21 mouse cellular contexts compared by ENCODE assay signal in genomic region chr4:138709944-138710343, GRCm38 (mm10). TPM values are rescaled to one million over a fixed set of nuclear protein-coding genes. Genes with fewer than 3 reads are reported as not detected.
DNase-seq lines count a peak whose midpoint lies in the region; ATAC-seq and TF ChIP-seq lines count a peak whose summit lies in the region.
"Had no signal": no experiment of that assay in that cellular context is flagged by ENCODE, and none has a peak within 500 bp of the region (broad histone marks: within the 10 kb centered on the region; RNA-seq: fewer than 3 reads in every experiment).

No protein-coding gene starts in this region.

- peak overlapping the region; percentile 80 for H3K27ac ChIP-seq in forebrain, embryonic 15.5 days (replicated peaks)
- H3K27ac ChIP-seq in forebrain, embryonic 11.5 days (ENCODE audit: low read depth, low read length) = no peak overlapping the region
- H3K27ac ChIP-seq in hindbrain, postnatal 0 days = peak overlapping the region; percentile 72
- H3K27ac ChIP-seq: embryonic facial prominence, embryonic 10.5 days had no signal

- 57% methylated on average over 7 of the region's 7 CpGs for WGBS in forebrain, embryonic 15.5 days
- WGBS in forebrain, embryonic 11.5 days = 84% methylated on average over 7 of the region's 7 CpGs
- 39% methylated on average over 7 of the region's 7 CpGs for WGBS in hindbrain, postnatal 0 days

- no peak overlapping the region for H3K4me3 ChIP-seq in forebrain, embryonic 15.5 days
- H3K4me3 ChIP-seq in forebrain, embryonic 11.5 days (ENCODE audit: low read depth, low read length) = no peak overlapping the region
- H3K4me3 ChIP-seq in hindbrain, postnatal 0 days (ENCODE audit: low read length) = no peak overlapping the region
- H3K4me3 ChIP-seq: embryonic facial prominence, embryonic 10.5 days; heart, embryonic 12.5 days had no signal

- H3K4me1 ChIP-seq in forebrain, embryonic 15.5 days = peaks cover 21% of the 10 kb centered on the region
- H3K4me1 ChIP-seq in forebrain, embryonic 11.5 days (replicated peaks; ENCODE audit: control insufficient read depth, insufficient read depth, low read length) = no peaks in the 10 kb centered on the region
- H3K4me1 ChIP-seq in hindbrain, postnatal 0 days (ENCODE audit: insufficient read depth, low read length) = peaks cover 13% of the 10 kb centered on the region
- H3K4me1 ChIP-seq: heart, embryonic 12.5 days had no signal

- no peak; the same call in 1 of the 2 replicates for ATAC-seq in forebrain, embryonic 15.5 days (replicated peaks)
- ATAC-seq in forebrain, embryonic 11.5 days (replicated peaks; ENCODE audit: low FRiP score) = no peak
- 0 out of 2 replicates have a peak, but pooled peaks have one; percentile 8 for ATAC-seq in hindbrain, postnatal 0 days
- ATAC-seq in granulocyte monocyte progenitor cell, adult 5-6 weeks (replicated peaks; ENCODE audit: poor library complexity, severe bottlenecking) = no peak

- 0 out of 2 replicates have a peak overlapping the region, but pooled peaks have one; percentile 25 for H3K4me2 ChIP-seq in forebrain, embryonic 15.5 days (replicated peaks)
- no peak overlapping the region for H3K4me2 ChIP-seq in forebrain, embryonic 11.5 days (ENCODE audit: low read depth, low read length, severe bottlenecking)
- no peak overlapping the region for H3K4me2 ChIP-seq in hindbrain, postnatal 0 days (ENCODE audit: low read depth, low read length)
- H3K4me2 ChIP-seq: heart, embryonic 12.5 days; lung, embryonic 14.5 days had no signal

- TF ChIP-seq CTCF in hindbrain, postnatal 0 days (IDR thresholded peaks at IDR 0.05; ENCODE audit: low read depth) = no peak

- DNase-seq in forebrain, embryonic 11.5 days (ENCODE audit: low spot score) = no peak
- peak; percentile 33 for DNase-seq in MN1 (ENCODE audit: low spot score)
- peak; percentile 50 for DNase-seq in cerebellum, adult 8-10 months
- peak; percentile 47 for DNase-seq in hindbrain, postnatal 0 days (ENCODE audit: low spot score)
- DNase-seq in spleen, adult 12 weeks (ENCODE audit: low spot score) = no peak
- no peak for DNase-seq in ovary, adult 18-20 months (ENCODE audit: low spot score)
- DNase-seq: adrenal gland, postnatal 10 days; gastrocnemius, postnatal 36 days; heart, postnatal 4 days; kidney, adult 18-20 months; kidney, postnatal 25 days; liver; lung, embryonic 14.5 days had no signal

- no peaks in the 10 kb centered on the region for H3K36me3 ChIP-seq in forebrain, embryonic 15.5 days
- no peaks in the 10 kb centered on the region for H3K36me3 ChIP-seq in forebrain, embryonic 11.5 days (ENCODE audit: control insufficient read depth, insufficient read depth, low read length)
- H3K36me3 ChIP-seq in hindbrain, postnatal 0 days (ENCODE audit: insufficient read depth, low read length) = no peaks in the 10 kb centered on the region
- H3K36me3 ChIP-seq: embryonic facial prominence, embryonic 10.5 days; heart, embryonic 12.5 days had no signal

- no peaks in the 10 kb centered on the region for H3K9me3 ChIP-seq in forebrain, embryonic 15.5 days
- no peaks in the 10 kb centered on the region for H3K9me3 ChIP-seq in forebrain, embryonic 11.5 days (ENCODE audit: control insufficient read depth, low read length)
- no peaks in the 10 kb centered on the region for H3K9me3 ChIP-seq in hindbrain, postnatal 0 days (ENCODE audit: low read length)
- H3K9me3 ChIP-seq: embryonic facial prominence, embryonic 10.5 days; heart, embryonic 12.5 days had no signal

- H3K27me3 ChIP-seq in forebrain, embryonic 15.5 days = no peaks in the 10 kb centered on the region
- no peaks in the 10 kb centered on the region for H3K27me3 ChIP-seq in forebrain, embryonic 11.5 days (ENCODE audit: control insufficient read depth, insufficient read depth, low read length)
- H3K27me3 ChIP-seq in hindbrain, postnatal 0 days (ENCODE audit: insufficient read depth, low read length) = no peaks in the 10 kb centered on the region

- H3K9ac ChIP-seq in forebrain, embryonic 15.5 days (replicated peaks) = no peak overlapping the region
- H3K9ac ChIP-seq in forebrain, embryonic 11.5 days (ENCODE audit: low read length) = no peak overlapping the region
- no peak overlapping the region for H3K9ac ChIP-seq in hindbrain, postnatal 0 days (replicated peaks; ENCODE audit: low read length)
- H3K9ac ChIP-seq: heart, embryonic 12.5 days; lung, embryonic 14.5 days had no signal

RNA-seq across cellular contexts. Expression of gene Pla2g2c, which starts 14.6 kb away (rescaled TPM):
- 0.34 TPM in 1 of 2 replicates, not detected in the other for polyA plus RNA-seq in forebrain, embryonic 15.5 days (2015; fragmentation: Nextera tagmentation; extraction: Ambion mirVana)
- 0.37 and 0.52 TPM in 2 replicates for polyA plus RNA-seq in forebrain, embryonic 11.5 days (2014; fragmentation: Nextera tagmentation; extraction: Ambion mirVana)
- 0.26 and 1.5 TPM in 2 replicates for total RNA-seq in hindbrain, postnatal 0 days (2014; rRNA removed)
- polyA plus RNA-seq in hindbrain, postnatal 0 days (2015; fragmentation: Nextera tagmentation; extraction: Ambion mirVana) = 0.82 and 0.93 TPM in 2 replicates
- total RNA-seq in granulocyte monocyte progenitor cell, adult 5-6 weeks (2014; fragmentation: Nextera tagmentation) = not detected in 2 replicates
- not detected in 2 replicates for total RNA-seq in granulocyte monocyte progenitor cell, adult 5-6 weeks (2017)
- total RNA-seq: adrenal gland, postnatal 10 days; gastrocnemius, postnatal 36 days; heart, postnatal 4 days; megakaryocyte progenitor cell, adult 5-6 weeks had no signal
- polyA plus RNA-seq: urinary bladder, adult 2 months had no signal

RNA-seq across cellular contexts. Expression of gene Ubxn10, which starts 27.0 kb away (rescaled TPM):
- polyA plus RNA-seq in forebrain, embryonic 15.5 days (2015; fragmentation: Nextera tagmentation; extraction: Ambion mirVana) = 2.0 and 3.2 TPM in 2 replicates
- polyA plus RNA-seq in forebrain, embryonic 11.5 days (2014; fragmentation: Nextera tagmentation; extraction: Ambion mirVana) = 1.5 and 1.6 TPM in 2 replicates
- total RNA-seq in hindbrain, postnatal 0 days (2014; rRNA removed) = 6.9 and 8.9 TPM in 2 replicates
- polyA plus RNA-seq in hindbrain, postnatal 0 days (2015; fragmentation: Nextera tagmentation; extraction: Ambion mirVana) = 3.1 and 3.3 TPM in 2 replicates
- not detected in 2 replicates for total RNA-seq in granulocyte monocyte progenitor cell, adult 5-6 weeks (2014; fragmentation: Nextera tagmentation)
- total RNA-seq in granulocyte monocyte progenitor cell, adult 5-6 weeks (2017) = not detected in 2 replicates
- total RNA-seq: megakaryocyte progenitor cell, adult 5-6 weeks had no signal

RNA-seq across cellular contexts. Expression of gene Pla2g2f, which starts 47.5 kb away (rescaled TPM):
- polyA plus RNA-seq in forebrain, embryonic 15.5 days (2015; fragmentation: Nextera tagmentation; extraction: Ambion mirVana) = 0.08 TPM in 1 of 2 replicates, not detected in the other
- polyA plus RNA-seq in forebrain, embryonic 11.5 days (2014; fragmentation: Nextera tagmentation; extraction: Ambion mirVana) = 0.09 TPM in 1 of 2 replicates, not detected in the other
- total RNA-seq in hindbrain, postnatal 0 days (2014; rRNA removed) = not detected in 2 replicates
- 0.09 and 0.11 TPM in 2 replicates for polyA plus RNA-seq in hindbrain, postnatal 0 days (2015; fragmentation: Nextera tagmentation; extraction: Ambion mirVana)
- not detected in 2 replicates for total RNA-seq in granulocyte monocyte progenitor cell, adult 5-6 weeks (2014; fragmentation: Nextera tagmentation)
- total RNA-seq in granulocyte monocyte progenitor cell, adult 5-6 weeks (2017) = not detected in 2 replicates
- total RNA-seq: gastrocnemius, postnatal 36 days; left cerebral cortex, adult 8-10 months; megakaryocyte progenitor cell, adult 5-6 weeks had no signal
- polyA plus RNA-seq: embryonic facial prominence, embryonic 10.5 days; heart, embryonic 12.5 days; lung, embryonic 14.5 days; testis, adult 2 months; urinary bladder, adult 2 months had no signal

Comparison
In these comparisons a context has a peak if more than half of its experiments do, and no peak if none do; other contexts are left out.
1. DNase-seq: peak in MN1 (single experiment), cerebellum, adult 8-10 months (single experiment) and hindbrain, postnatal 0 days (single experiment); none in forebrain, embryonic 11.5 days (single experiment), spleen, adult 12 weeks (single experiment) and ovary, adult 18-20 months (single experiment).